Mouse (Mus musculus) brown adipose tissue, adult 24 weeks (tissue): ENCODE data around the gene Fsd1. TPM values are rescaled to one million over a fixed set of nuclear protein-coding genes. Genes with fewer than 3 reads are reported as not detected.
A peak's percentile ranks its signal among the peaks of the same experiment; 100 is the strongest.

Experiments
- H3K27ac ChIP-seq: fragments of 200-500 bp; replicated peaks from 2 replicates; pipeline ENCODE4 v1.5.1; 2012; ENCODE audit warnings: low read depth, mild to moderate bottlenecking, low read length
- H3K4me1 ChIP-seq: fragments of 200-500 bp; 2 replicates; pipeline ENCODE4 v1.6.1; 2012; ENCODE audit warnings: low read length, mixed read lengths; ENCODE audit not compliant: control insufficient read depth, insufficient read depth, insufficient read length
- H3K4me3 ChIP-seq: fragments of 200-500 bp; 2 replicates; pipeline ENCODE4 v1.5.1; 2012; ENCODE audit warnings: low read depth, mild to moderate bottlenecking, low read length, moderate library complexity; ENCODE audit not compliant: insufficient read depth
- polyA plus RNA-seq: library from polyadenylated mRNA; stranded (reverse); fragments of >200 nt; gene quantifications from 2 replicates; pipeline ENCODE4 v1.2.4, GENCODE M21; 2012; ENCODE audit not compliant: missing spikeins, insufficient read depth, insufficient read length

The Fsd1 gene
- polyA plus RNA-seq, 1 experiment = 0.59 TPM

GRCm38 (mm10) chr17:56026303-56026702 lies 40.0 kb downstream of the Fsd1 start:
- no peak overlapping the region for H3K27ac ChIP-seq
- no peak overlapping the region for H3K4me3 ChIP-seq
- H3K4me1 ChIP-seq = peaks cover 71% of the 10 kb centered on the region

- Histone ChIP-seq H3K4me1 (peaks cover 66% of the 10 kb centered on the region), H3K27ac (no peak overlapping the region), H3K4me3 (no peak overlapping the region)
Observed at GRCm38 (mm10) chr17:56026881-56027280, 40.6 kb downstream of the Fsd1 start.

DNA sequence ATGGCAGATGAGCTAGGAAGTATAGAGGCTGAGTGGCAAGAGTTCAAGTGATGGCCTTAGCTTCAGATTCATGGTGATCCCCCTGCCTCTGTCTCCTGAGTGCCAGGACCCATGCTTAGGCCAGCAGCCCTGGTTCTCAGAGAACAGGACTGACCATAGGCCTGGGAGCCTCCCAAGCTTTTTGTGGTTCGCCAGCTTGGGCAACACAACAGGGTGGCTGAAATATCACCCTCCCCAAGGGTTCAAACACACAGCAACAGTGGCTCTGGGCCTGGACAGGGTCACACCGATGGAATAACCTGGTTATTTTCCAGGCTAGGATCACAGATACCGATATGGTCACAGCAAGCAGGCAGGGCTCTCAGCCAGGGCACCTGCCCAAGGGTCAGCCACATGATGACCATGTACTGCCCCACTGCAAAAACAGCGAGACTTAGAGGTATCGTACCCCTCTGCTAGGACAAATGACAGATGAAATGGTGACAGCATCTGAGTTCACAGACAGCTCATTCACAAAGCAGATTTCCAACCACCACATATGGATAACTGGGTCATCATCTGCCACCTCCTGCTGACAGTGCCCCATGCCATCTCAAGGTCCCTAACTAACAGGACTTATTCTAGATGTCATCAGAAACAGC lies 41.6 kb downstream of the Fsd1 start:
- Histone ChIP-seq H3K4me1 (peaks cover 58% of the 10 kb centered on the region), H3K27ac (no peak overlapping the region), H3K4me3 (no peak overlapping the region)

- Histone ChIP-seq H3K27ac (peak overlapping the region; percentile 4; the same call in 1 of the 2 replicates), H3K4me1 (peaks cover 44% of the 10 kb centered on the region), H3K4me3 (no peak overlapping the region)
Observed at GRCm38 (mm10) chr17:56030238-56030870, 44.0 kb downstream of the Fsd1 start.

DNA sequence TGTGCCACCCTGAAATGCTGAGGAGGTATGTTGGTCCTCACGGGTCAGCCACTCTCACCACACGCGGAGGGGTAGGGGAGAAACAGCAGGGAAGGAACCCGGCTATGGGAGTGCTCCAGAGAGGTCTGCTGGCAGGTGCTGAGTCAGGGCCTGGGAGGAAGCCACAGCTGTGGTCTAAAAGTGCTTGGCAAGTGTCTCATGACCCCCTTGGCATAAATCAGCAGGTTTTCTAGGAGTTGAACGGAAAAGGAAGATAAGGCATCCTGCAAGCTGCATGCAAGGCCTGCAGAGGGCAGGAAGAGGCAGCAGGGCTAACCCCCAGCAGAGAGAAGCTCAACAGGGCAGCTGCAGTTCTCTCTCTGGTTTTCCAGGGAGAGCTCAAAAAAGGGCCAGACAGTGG lies 44.6 kb downstream of the Fsd1 start:
- no peak overlapping the region for H3K4me3 ChIP-seq
- peaks cover 44% of the 10 kb centered on the region for H3K4me1 ChIP-seq
- H3K27ac ChIP-seq = peak overlapping the region; percentile 4; the same call in 1 of the 2 replicates

DNA sequence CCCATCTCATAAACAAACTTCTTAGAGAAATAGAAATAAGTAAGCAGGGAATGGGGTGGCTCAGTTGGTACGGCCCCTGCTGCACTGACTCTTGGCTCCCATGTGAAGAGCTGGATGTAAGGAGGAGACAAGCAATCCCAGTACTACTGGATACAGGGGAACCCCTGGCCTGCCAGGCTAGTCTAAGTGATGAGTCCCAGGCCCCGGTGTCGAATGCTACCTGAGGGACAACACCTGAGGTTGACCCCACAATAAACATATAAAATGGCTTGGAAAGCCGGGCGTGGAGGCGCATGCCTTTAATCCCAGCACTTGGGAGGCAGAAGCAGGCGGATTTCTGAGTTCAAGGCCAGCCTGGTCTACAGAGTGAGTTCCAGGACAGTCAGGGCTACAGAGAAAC lies 45.1 kb downstream of the Fsd1 start:
- Histone ChIP-seq H3K27ac (no peak overlapping the region; the same call in 1 of the 2 replicates), H3K4me1 (peaks cover 41% of the 10 kb centered on the region), H3K4me3 (no peak overlapping the region)

- H3K4me3 ChIP-seq = no peak overlapping the region
- H3K27ac ChIP-seq = no peak overlapping the region
- H3K4me1 ChIP-seq = peaks cover 33% of the 10 kb centered on the region
Observed at GRCm38 (mm10) chr17:56032127-56032733, 45.9 kb downstream of the Fsd1 start.

DNA sequence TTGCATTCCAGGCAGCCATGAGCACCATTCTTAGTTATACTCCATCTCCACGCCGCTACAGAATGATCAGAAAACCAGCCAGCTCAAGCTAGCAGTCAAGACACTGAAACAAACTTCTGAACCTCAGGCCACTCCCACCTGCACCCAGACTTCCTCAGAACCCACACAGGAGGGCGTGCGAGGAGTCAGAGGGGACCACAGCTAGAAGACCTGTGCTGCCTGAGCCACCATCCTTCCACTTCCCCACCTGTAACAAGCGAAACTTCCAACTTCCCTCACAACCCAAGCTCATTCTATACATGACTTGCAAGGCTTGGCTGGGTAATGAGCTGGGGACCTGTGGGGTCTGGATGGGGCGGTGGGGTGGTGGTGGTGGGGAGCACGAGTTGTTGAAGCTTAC lies 46.5 kb downstream of the Fsd1 start:
- no peak overlapping the region for H3K4me3 ChIP-seq
- H3K27ac ChIP-seq = no peak overlapping the region

GRCm38 (mm10) chr17:56034040-56034725 lies 47.9 kb downstream of the Fsd1 start:
- peak overlapping the region; percentile 15; the same call in 1 of the 2 replicates for H3K4me3 ChIP-seq
- no peak overlapping the region for H3K27ac ChIP-seq
- H3K4me1 ChIP-seq = peaks cover 23% of the 10 kb centered on the region

More for the DNA sequence above, 46.5 kb downstream of the Fsd1 start:
- H3K4me1 ChIP-seq = peaks cover 27% of the 10 kb centered on the region

DNA sequence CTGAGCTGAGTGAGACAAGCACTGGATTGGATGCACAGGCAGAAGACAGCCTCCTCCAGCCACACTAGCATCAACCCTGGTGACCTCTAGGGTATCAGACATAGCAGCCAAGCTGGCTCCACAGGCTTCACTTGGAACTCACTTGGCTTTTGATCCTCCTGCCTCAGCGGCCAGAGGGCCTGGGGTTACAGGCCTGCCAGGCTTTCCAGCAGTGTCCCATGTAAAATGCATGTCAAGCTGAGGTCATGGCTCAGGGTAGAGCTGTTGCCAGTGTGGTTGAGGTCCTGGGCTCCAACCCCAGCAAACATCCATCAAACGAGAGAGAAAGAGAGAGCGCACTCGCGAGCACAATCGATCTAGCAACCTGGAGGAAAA lies 48.4 kb downstream of the Fsd1 start:
- Histone ChIP-seq H3K4me1 (peaks cover 19% of the 10 kb centered on the region), H3K27ac (0 out of 2 replicates have a peak overlapping the region, but pooled peaks have one; percentile 5), H3K4me3 (peak overlapping the region; percentile 15)

DNA sequence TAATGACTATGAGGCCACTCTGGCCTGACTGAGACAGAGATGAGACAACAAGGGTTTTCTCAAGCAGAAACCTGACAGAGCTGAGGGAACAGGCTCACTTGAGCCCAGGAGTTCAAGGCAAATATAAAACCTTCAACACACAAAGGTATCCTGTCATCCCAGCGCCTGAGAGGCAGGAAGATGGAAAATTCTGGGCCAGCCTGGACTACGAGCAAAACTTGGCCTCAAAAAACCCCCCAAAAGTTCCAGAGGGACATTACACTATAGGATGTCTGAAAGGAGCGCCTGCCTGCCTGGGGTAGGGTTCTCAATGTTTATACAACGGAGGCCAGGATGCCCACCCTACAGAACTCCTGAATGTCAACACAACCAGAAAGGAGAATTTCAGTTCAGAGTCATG lies 48.9 kb downstream of the Fsd1 start:
- Histone ChIP-seq H3K4me1 (peaks cover 16% of the 10 kb centered on the region), H3K4me3 (peak overlapping the region; percentile 15), H3K27ac (no peak overlapping the region)

DNA sequence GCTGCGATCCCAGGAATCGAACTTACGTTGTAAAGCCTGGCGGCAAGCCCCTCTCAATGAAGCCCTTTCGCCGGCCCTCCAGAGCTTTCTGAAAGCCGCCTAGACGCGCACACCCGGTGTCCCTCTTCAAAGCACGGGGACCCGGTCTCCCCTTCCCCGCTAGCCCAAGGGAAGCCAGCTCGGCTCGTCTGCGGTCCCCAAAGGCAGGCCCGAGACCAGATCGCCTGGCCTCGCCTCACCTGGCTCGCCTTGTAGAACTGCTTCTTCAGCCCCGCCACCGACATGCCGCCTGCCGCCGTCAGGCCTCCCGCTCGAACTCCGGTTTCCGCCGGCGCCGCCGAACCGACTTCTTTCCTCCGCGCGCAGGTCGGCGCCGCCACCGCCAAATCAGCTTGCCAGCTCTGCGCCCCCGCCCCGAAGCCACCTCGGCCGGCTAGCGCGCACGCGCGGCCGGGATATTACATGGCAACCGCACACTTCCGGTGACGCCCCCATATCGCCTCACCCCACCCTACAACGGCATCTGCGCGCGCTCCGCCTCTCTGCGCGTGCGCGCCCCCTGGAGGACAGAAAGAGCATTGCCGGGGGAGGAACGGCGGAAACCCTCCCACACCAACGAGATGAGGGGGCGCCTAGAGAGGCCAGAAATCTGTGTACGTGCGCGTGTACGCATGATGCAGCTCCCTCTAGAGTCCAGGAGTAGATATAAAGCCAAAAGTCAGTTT lies 50.0 kb downstream of the Fsd1 start, which contains the start of gene Sh3gl1:
Sh3gl1 (minus strand) TSS at position 460 of the 725 bp plus-strand sequence.
- H3K4me3 ChIP-seq = peak within 1 kb of the TSS; percentile 92
- peaks cover 9% of the 10 kb centered on the region for H3K4me1 ChIP-seq
- H3K27ac ChIP-seq = peak within 1 kb of the TSS; percentile 87

- peaks cover 9% of the 10 kb centered on the region for H3K4me1 ChIP-seq
- H3K27ac ChIP-seq = peak overlapping the region; percentile 18; the same call in 1 of the 2 replicates
- H3K4me3 ChIP-seq = peak overlapping the region; percentile 50
Observed at GRCm38 (mm10) chr17:56036901-56037287, 50.6 kb downstream of the Fsd1 start.

- Histone ChIP-seq H3K4me1 (peaks cover 9% of the 10 kb centered on the region), H3K4me3 (no peak overlapping the region), H3K27ac (no peak overlapping the region)
Observed at GRCm38 (mm10) chr17:56038583-56039261, 52.4 kb downstream of the Fsd1 start.
